Mouse (Mus musculus): ENCODE data around the gene Wdfy4.

DNA sequence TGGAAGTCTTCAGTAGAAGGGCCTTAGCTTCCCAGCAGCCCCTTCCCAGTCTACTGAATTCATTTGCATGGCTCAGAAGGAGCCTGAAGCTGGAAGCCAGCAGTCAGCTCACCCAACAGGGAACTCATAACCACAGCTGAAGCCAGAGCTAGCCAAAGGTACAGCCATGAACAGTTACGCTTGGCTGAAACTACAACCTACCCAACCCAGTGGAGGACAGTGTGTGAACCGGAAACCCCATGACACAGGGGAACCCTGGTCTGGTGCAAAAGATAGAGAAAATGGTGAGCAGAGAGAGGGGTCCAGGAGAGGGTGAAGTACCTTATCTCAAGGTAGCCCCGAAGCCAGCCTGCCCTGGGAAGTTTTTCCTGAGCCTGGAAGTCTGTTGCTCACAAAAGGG is 46.0 kb upstream of the Wdfy4 start:
- TF ChIP-seq CTCF (IDR thresholded peaks at IDR 0.05; ENCODE audit: borderline replicate concordance, control insufficient read depth, extremely low read depth, insufficient read depth, low read length, poor library complexity) (no peak), POLR2A (IDR thresholded peaks at IDR 0.05; ENCODE audit: control insufficient read depth, extremely low read depth, insufficient read depth, low read length, poor library complexity) (no peak)

All from thymus, adult 2 months (tissue).